Mouse (Mus musculus): Measurements from ENCODE around the gene Necap1.

Necap1 gene

DNA sequence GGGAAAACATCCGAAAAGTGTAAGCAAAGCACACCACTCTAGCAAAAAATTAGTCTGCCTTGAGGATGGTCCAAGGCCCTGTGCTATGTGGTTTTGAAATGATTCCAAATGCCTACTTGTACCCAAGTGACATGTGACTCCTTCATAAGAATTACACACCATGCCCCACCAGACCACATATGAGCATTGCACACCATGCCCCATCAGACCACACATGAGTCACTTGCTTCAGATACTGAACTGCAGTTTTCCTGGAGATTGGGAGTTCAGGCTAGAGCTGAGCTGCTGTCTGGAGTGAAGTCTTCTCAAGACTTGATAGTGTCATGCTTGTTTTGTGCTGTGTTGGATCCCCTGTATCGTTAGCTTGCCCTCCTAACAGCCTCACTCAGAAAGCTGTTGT lies 15.3 kb downstream of the Necap1 start:
- DNase-seq (ENCODE audit: low read depth), result no peak

- DNase-seq (ENCODE audit: low read depth), result peak; percentile 71
Observed at GRCm38 (mm10) chr6:122892442-122893049, 18.3 kb downstream of the Necap1 start.

- DNase-seq (ENCODE audit: low read depth), result no peak
Observed at GRCm38 (mm10) chr6:122919922-122920321, 45.6 kb downstream of the Necap1 start.

- DNase-seq (ENCODE audit: low read depth), result no peak
Observed at GRCm38 (mm10) chr6:122921451-122921850, 47.2 kb downstream of the Necap1 start, which contains the start of gene Clec4a1. Gene Clec4a1 (plus strand): TSS chr6:122921848.

DNA sequence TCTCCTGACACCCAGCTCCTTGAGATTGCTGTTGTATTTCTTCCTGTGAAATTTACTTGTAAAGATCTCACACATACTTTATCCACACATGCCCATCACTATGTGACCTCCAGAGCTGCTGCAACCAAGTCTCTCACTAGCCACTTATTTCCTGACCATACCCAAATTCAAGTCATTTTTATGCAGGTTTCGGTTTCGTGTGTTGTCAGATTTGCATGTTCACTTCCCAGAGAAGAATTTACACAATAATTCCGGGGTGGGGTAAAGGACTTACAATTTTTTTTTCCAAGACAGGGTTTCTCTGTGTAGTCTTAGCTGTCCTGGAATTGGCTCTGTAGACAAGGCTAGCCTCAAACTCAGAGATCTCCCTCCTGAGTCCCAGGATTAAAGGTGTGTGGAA lies 60.6 kb downstream of the Necap1 start:
- no peak for DNase-seq (ENCODE audit: low read depth)

Data from induced T-regulatory cell, adult 2 months (primary cell).